Mouse (Mus musculus) left cerebral cortex, adult 2 months (tissue): ENCODE data around the gene Klf7. TPM values are rescaled to one million over a fixed set of nuclear protein-coding genes. Genes with fewer than 3 reads are reported as not detected.
A peak's percentile ranks its signal among the peaks of the same experiment; 100 is the strongest.

Source experiments
- DNase-seq, 2 experiments: peaks; one replicate each; pipeline ENCODE4 v3.0.0; 2021 to 2022; ENCODE audit warnings: low spot score in 2 of 2, mixed read lengths in 1 of 2; ENCODE audit errors: extremely low spot score in 1 of 2
- H3K27ac ChIP-seq: fragments of 200-600 bp; 2 replicates; pipeline ENCODE4 v1.8.1; 2022
- H3K4me3 ChIP-seq: fragments of 200-600 bp; 2 replicates; pipeline ENCODE4 v1.8.1; 2022
- CTCF ChIP-seq: fragments of 200-600 bp; IDR thresholded peaks from 2 replicates; pipeline ENCODE4 v1.8.1; 2022; ENCODE audit warnings: antibody characterized with exemption, mild to moderate bottlenecking, moderate library complexity
- intact Hi-C: fragments of 180-260 bp; cut with DNase I; formaldehyde crosslinking; loops from one replicate; pipeline ENCODE4 v1.15.1; 2025
- total RNA-seq, 2 experiments: library from RNA; stranded (reverse); gene quantifications; 2 replicates each; pipeline ENCODE4 v1.2.3; 2021

Klf7 gene
- total RNA-seq, 2 experiments from 2014 or later, result 41.1 to 46.5 TPM

DNA sequence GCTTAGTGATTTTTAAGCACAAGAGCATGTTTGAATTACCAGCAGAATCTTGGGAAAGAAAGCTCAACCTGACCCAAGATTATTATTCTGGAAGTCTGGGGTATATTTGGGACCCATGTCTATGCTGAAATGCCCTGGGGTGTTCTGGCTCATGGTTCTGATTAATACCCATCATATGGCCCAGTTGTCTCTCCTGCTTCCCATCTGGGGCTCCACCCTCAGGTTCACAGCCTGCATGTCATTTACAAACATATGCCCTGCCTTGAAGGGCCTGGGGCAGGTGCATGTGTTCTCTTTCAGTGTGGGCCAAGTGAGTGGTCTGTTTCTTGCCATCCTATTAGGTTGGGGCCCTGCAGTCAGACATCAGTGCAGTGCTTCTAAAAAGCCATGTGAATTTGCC lies 114.1 kb downstream of the Klf7 start:
- no peak for DNase-seq
- intact Hi-C loops, result no loop called here
- no peak for TF ChIP-seq CTCF
- Histone ChIP-seq H3K27ac (no peak overlapping the region), H3K4me3 (no peak overlapping the region)

DNA sequence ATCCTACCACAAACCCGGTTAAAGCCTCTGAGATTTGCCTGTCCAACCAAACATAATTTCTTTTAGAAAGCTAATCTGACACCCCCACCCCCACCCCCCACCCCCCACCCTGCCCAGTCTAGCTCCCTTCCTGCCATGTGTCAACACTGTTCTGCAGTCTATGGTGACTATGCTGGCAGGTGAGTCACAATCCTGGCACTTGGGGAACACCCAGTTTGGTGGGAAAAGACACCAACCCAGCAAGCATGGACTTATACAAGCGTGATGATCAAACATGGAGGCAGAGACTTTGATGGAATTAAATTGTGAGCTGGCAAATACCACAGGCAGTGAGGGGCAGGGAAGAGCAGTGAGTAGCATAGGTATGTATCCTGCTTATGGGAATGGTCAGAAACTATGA lies 116.9 kb downstream of the Klf7 start:
- no peak for DNase-seq
- intact Hi-C loops, result no loop called here
- no peak overlapping the region for H3K27ac ChIP-seq
- no peak overlapping the region for H3K4me3 ChIP-seq
- no peak for TF ChIP-seq CTCF

DNA sequence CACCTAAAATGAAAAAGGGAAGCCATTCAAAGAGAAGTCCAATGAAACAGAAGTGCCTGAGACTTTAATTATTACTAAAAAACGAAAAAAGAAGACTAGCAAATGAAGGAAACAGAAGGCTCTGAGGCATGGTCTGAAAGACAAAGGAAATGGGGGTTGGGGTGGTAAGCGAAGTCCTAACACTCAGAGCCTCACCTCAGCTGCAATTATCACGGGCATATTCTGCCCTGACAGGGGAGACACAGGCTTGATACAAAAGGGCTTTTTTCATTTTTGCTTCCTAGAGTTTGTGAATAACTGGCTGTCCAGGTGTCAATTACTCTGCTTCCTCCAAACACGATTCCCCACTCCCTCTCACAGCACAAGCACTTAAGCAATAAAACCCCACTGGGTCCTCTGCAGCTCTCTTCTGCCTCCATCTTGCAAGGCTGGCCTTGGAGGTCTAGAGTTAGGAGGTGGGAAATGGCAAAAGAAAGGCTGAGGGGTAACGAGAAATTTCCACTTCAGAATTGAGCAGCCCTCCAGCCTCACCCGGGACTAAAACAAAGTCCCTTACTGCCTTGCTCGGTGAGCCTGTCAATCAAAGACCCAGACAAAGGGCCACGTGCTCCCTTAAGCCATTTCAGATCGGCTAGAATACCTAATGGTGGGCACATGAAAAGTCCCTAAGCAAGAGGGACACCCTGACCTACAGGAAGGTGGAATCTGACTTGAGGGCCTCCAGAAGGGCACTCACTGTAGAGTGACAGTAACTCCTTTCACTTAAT lies 118.4 kb downstream of the Klf7 start:
- no peak for DNase-seq
- intact Hi-C loops, result no loop called here
- H3K4me3 ChIP-seq, result no peak overlapping the region
- no peak for TF ChIP-seq CTCF
- no peak overlapping the region for H3K27ac ChIP-seq

DNA sequence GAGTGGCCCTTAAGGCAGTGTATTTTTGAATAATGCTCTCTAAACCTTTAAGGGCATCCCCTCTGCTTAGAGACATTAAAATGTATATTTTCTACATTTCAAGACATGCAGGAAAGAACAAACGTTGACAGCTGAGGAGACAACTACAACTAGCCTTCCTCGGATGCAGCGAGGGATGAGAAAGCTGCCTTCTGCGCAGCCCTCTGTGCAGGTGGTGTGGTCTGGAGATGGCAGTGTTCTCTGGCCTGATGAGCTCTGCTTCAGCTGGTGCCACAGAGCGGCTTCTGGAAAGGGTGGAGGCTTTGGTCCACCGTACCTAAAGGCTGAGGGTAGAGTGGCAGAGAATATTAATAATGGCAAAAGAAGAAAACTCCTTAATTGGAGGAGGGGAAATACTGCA lies 120.0 kb downstream of the Klf7 start:
- Histone ChIP-seq H3K27ac (no peak overlapping the region), H3K4me3 (no peak overlapping the region)
- DNase-seq, result no peak
- intact Hi-C loops, result no loop called here
- no peak for TF ChIP-seq CTCF

DNA sequence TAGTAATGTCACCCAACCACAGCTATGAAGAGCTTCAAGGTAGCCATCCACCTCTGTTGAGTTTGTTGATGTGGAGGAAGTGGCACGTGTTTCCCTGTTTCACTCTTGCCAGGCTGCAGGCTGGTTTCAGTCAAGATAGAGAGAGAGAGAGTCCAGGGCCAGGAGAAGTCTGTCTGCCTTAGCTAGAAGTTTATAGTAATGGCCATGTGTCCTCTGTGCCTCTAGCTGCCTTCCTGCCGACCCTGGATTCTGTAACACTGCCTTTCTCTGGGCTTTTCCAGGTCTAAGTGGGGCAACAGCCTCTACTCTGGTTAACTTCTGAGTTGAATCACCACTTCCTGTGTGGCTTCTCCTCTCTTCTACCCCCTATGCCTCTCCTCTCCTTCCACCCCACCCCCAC lies 121.5 kb downstream of the Klf7 start:
- no peak for TF ChIP-seq CTCF
- DNase-seq, result no peak
- Histone ChIP-seq H3K27ac (no peak overlapping the region; the same call in 1 of the 2 replicates), H3K4me3 (no peak overlapping the region)
- intact Hi-C loops, result no loop called here

DNA sequence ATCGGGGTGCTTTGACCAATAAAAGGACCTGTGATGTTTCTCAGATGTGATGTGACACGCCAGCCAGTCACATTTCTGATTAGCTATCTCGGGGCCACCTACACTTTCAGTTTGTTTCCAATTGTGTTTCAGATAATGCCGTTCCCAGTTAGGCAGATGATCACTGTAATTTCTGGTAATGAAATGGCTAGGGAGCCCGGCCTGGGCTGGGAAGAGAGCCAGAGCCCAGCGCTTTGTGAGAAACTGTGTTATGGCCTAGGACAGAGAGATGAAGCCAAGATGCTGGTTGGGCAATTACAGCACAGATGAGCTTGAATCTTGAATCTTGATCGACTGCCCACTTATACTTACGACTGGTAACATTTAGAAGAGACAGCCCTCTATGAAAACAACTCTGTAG lies 122.6 kb downstream of the Klf7 start:
- intact Hi-C loops, result no loop called here
- no peak for DNase-seq
- no peak overlapping the region for H3K27ac ChIP-seq

DNA sequence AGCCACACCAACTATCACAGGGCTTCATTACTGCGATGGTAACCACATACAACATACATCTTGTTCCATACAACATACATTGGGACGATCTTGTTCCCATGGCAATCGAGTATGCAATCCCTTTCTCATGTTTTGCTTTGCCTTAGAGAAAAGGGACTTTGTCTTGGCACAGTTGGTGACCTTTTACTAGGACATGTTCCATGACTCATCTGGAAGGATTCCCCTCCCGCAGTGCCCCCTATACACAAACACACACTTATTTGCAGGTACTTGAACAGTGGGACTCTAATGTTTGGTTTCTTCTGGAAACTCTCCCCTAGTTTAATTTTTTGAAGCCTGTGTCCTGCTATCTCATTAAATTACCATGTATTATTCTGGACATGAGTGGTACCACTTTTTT lies 123.2 kb downstream of the Klf7 start:
- intact Hi-C loops, result no loop called here
- no peak overlapping the region for H3K27ac ChIP-seq

More for the DNA sequence above, 122.6 kb downstream of the Klf7 start:
- H3K4me3 ChIP-seq, result no peak overlapping the region
- no peak for TF ChIP-seq CTCF

DNA sequence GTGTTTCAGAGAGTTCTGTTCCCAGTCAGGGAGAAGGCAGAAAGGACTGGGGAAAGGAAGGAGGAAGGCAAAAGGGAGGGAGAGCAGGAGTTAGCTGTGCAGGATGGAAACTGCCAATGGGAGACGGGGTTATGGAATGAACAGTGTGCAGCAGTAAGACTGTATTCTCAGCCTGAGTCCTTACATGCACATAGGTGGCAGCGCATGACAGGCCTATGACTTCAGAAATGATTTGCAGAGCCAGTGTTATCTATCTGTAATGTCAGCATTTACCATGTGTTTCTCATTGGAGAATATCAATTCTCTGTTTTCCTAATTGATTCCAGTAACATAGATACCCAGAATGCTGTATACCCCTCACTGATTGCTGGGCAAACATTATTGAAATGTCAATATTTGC lies 123.9 kb downstream of the Klf7 start:
- DNase-seq, result no peak
- Histone ChIP-seq H3K27ac (no peak overlapping the region), H3K4me3 (no peak overlapping the region)
- intact Hi-C loops, result no loop called here
- TF ChIP-seq CTCF, result no peak

More for the DNA sequence above, 123.2 kb downstream of the Klf7 start:
- TF ChIP-seq CTCF, result no peak
- no peak for DNase-seq
- H3K4me3 ChIP-seq, result no peak overlapping the region

DNA sequence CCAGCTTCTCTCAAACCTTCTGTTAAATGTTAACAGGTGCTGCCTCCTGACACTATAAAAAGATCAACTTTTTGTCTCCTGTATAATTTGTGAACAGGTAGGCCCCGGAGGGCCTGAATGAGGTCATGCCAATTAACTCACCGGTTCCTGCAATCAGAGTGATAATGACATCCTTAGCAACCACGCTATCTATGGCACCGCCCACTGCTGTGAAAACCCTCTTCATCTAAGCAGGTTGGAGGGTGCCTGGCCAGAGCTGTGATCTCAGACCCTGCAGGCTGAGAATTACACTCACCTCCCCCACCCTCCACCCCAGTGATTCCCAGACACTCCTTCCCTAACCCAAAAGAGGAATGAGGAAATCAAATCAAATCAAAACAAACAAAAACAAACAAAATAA lies 126.3 kb downstream of the Klf7 start:
- intact Hi-C loops, result no loop called here
- no peak for TF ChIP-seq CTCF
- peak overlapping the region; percentile 74 for H3K27ac ChIP-seq
- no peak for DNase-seq
- no peak overlapping the region for H3K4me3 ChIP-seq

DNA sequence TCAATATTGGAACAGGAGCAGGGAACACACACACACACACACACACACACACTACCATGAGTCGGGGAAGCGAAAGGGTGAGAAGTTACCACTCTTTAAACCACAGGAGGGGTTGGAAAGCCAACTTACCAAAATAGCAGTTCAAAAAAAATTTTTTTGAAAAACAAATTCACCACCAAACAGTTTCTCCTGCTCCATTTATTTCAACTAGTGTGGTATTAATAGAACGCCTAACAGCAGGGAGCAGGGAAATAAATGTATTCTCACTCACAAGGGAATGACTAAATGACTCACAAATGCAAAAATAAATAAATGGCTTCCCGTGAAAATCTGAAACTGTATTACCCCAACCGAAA lies 127.0 kb downstream of the Klf7 start:
- DNase-seq, result no peak
- no peak for TF ChIP-seq CTCF
- intact Hi-C loops, result no loop called here
- no peak overlapping the region for H3K4me3 ChIP-seq
- peak overlapping the region; percentile 83 for H3K27ac ChIP-seq

DNA sequence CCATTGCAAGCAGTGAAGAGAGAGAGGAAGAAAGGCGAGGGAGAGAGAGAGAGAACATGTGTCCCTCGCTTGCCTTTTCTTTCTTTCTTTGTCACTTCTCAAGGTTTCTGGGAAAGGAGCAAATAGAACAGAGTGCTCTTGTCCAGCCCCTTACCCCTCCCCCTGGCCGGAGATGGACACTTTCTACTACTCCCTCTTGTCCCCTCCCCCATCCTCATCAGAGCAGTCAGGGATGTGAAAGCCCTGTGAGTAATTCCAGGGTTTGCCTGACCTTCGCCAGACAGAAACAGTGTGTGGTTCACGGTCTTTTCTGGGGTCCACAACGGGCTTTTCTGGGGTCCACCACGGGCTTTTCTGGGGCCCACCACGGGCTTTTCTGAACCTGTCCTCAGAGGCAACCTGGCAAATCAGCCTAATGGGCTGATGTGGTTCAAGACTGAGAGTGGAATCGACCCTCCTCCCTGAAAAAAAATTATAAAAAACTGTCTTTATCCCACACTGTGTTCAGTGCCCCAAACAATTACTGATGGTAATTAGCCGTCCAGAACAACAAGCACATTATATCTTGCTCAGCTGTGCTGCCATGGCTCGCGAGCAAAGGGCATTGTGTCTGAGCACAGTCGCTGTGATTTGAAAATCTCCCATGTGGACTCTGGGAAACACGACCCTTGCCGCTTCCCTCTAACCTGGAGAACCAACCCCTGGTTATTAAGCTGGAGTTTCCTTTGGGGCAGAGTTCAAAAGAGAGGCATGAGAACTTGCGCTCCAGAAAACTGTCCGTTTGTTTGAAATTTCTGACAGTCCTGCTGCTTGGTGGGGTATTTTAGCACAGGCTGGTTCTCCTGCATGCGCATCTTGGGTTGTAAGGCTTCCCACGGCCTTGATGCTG lies 127.6 kb downstream of the Klf7 start:
- Histone ChIP-seq H3K27ac (peak overlapping the region; percentile 83), H3K4me3 (no peak overlapping the region)
- intact Hi-C loops, result no loop called here
- TF ChIP-seq CTCF, result no peak
- DNase-seq, result peak in 1 of 2 experiments; percentile 32

DNA sequence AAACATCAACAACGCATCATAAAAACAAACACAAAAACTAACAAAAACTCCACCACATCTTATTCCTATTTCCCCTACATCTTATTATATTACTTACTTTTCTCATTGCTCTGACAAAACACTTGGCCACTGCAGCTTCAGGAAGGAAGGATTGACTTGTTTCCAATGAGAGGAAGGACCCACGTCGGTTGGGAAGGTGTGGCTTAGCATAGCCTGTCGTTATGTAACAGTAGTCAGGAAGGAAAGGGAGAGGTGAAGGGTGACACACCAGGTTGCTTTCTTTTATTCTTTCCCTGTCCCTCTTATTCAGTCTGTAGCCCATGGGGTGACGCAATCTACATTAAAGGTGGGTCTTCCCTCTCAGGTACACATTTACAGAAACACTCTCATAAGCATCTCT lies 129.6 kb downstream of the Klf7 start:
- no peak for DNase-seq
- H3K4me3 ChIP-seq, result no peak overlapping the region
- TF ChIP-seq CTCF, result no peak
- intact Hi-C loops, result no loop called here
- H3K27ac ChIP-seq, result no peak overlapping the region
